Mouse (Mus musculus): ENCODE measurements around the gene Specc1l. TPM values are rescaled to one million over a fixed set of nuclear protein-coding genes. Genes with fewer than 3 reads are reported as not detected.
"Not testable (repeated sequence)": the region's sequence is repeated elsewhere in the genome, so short reads cannot be mapped to it uniquely, and the experiment has no call there.

Gene Specc1l
- total RNA-seq, 2 experiments from 2014 or later = 44.1 to 44.8 TPM

DNA sequence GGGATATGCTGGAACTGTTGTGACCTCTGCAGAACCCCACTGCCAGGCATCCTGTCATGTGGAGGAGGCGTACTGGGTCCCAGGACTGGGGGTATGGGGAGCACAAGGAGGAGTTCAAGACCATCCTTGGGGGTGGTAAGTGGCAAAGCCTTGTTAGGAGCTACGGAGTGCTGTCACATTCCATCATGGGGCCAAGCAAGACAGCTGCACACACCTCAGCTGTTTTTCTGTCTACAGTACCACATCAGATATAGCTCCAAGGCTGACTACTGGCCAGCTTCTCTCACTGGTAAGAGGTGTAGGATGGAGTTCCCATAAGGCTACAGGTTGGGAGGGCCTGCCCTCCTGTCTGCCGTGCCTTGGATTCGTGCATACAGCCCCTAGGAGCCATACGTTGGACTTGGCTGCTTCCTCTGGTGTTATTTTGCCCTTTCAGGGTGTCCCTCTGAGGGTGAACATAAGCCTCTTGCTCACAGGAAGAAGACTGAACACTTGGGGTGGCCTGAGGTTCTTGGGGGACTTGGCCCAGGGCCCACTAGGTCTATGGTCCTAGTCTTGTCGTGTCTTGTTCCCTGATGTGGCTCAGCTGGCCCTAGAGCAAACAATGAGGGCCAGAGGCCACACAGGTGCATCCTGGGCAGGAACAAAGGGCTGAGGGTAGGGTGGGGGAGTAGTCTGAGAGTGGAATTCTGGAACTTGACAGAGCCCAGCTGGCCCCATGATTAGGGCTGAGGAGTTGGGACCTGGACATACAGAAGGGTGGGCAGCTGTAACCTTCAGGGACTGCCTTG is 102.5 kb downstream of the Specc1l start:
- no peak for DNase-seq (ENCODE audit: low spot score in 2 of 2)

DNA sequence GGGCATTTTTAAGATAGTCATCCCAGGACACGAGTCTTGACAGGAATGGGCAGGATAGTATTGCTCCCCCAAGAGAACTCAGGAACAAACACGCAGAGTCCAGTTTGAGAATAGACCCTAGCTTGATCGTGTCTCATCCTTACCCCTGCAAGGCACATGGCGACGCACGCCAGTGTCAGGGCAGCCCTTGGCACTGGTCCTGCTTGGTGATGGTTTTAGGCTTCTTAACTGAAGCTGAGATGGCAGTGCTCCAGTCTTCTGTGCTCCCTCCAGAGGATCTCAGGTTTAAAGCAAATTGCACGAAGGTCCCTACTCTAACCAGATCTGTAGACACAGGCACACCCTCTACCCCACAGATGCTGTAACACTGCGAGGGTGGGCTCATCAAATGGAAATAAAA is 103.9 kb downstream of the Specc1l start:
- no peak for DNase-seq (ENCODE audit: low spot score in 2 of 2)

DNA sequence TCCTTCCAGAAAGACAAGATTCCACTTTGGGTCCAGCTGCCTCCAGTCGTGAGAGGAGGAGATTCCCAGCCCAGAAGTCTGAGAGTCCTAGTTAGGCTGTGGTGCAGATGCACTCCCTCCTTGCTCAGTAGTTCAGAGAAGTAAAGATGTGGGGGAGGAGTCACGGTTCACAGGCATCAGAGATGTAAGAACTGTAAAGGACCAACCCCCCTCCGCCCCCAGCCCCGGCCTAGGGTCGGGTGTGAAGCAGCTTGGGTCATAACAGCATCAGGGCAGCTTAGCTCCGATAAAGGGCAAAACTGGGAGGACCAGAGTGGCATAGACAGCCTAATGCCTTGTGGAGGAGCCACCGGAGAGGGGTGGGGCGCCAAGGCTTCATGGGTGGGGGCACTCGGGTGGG is 104.6 kb downstream of the Specc1l start:
- DNase-seq (ENCODE audit: low spot score in 2 of 2) = no peak

DNA sequence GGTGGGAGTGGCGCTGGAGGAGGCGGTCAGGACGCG is 104.8 kb downstream of the Specc1l start, which contains the start of gene Adora2a:
Gene Adora2a, plus strand, starts transcription at position 6 of the 36 bp plus-strand sequence.
- DNase-seq (ENCODE audit: low spot score in 2 of 2) = no peak

DNA sequence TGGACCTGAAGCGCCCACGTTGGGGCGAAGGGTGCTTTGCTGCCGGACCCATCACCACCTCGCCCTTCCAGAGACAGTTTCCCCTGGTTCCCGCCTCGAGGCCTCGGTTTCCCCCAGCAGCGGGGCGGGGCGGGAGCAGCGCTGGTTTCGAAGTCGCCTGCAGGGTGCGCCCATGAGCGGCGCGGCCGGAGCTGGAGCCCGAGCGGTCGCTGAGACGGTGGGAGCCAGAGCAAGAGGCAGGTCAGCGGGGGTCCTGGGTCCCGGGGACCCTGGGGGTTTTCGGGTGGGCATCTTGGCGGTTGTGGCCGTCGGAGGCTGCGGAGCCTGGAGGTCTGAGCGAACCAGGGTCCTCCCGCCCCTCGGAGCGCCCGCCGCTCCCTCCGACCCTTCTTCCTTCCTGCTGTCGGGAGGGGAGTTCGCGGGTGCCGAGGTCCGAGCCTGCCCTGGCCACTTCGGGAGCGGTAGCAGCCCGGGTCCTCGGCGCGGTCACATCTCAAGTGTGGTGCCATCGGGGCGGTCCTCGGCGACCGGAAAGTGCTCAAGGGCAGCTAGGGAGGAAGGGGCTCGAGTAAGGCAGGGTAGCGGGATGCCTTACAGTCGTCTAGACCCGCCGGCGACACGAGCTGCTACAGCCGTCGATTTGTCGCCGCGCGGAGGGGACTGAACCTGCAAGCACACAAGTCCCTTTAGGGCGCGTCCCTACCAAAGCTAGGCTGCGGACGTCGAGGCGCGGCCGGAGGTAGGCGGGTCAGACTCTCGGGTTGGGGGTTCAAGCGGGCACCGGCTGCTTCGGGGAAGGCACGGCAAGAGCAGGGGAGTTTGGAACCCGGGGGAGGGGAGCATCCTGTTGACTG is 105.3 kb downstream of the Specc1l start:
- peak in 1 of 2 experiments; percentile 25 for DNase-seq (ENCODE audit: low spot score in 2 of 2)

DNA sequence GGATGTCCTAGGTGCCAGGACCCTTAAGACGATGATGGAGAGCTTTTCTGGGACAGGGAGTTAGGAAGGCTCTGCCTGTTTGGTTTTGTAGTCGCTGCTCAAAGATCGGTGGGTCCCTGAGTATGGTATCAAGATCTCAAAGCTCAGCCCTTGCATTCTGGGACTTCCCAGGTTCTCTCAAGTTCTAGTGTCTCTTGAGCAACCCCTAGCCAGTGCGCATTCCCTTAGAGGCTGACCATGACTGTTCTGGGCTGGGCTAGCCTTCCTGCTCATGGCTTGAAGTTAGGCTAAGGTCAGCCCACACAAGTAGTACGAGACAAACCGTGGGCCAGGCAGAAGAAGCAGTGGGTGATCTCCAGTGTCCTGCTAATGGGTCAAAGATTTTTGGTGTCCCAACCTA is 106.3 kb downstream of the Specc1l start:
- DNase-seq (ENCODE audit: low spot score in 2 of 2) = no peak

DNA sequence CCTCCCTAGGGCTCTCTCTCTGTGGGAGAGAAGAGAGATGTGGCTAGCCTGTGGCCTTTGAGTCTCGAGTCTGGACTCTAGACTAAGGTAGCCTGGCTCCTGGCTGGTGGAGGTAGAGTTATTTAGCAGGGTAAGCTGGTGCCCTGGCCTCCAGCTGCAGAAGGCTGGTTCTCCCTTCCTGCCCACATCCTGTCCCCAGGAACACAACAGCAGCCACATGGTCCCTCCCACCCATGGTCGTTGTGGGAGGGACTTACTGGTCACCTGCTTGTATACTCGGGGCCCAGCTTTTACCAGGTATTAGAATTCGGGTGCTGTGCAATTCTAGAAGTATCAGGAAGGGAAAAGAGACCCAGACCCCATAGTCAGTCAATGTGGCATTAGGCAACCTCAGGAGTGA is 108.4 kb downstream of the Specc1l start:
- DNase-seq (ENCODE audit: low spot score in 2 of 2) = no peak

DNA sequence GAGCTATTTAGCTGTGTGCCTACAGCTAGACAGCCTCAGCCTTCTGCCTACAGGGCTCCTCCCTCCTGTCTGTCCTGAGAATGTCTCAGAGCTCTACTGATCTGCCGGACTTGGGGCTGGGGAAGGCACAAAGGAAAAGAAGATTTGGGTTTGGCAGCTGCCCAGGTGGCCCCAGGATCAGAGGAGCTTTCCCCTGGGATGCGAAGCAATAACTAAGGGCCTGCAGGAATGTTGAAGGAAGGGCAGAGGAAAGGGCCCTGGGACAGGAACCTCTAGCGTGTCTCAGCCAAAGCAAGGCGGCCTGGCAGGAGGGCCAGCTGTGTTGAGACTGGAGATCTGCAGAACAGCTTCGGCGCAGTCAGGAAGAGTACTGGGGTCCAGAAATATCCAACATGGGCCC is 111.1 kb downstream of the Specc1l start:
- DNase-seq (ENCODE audit: low spot score in 2 of 2) = no peak

DNA sequence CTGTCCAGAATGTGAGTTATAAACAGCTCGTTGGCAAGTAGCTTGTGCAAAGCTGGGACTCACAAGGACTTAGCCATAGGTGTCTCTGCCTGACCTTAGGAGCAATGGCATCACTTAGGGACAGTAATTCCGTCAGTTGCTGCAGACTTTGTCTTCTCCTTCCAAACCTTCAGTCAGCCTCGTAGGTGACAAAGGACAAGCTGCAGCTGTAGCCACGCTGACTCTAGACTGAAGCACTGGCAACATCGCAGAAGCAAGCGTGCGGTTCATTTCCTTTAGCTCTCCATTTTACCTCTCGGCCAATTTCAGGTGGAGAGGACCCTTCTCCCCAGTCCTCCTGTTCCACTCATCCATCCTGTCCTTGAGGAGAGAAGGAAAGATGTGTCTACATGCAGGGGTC is 112.1 kb downstream of the Specc1l start:
- DNase-seq (ENCODE audit: low spot score in 2 of 2) = no peak

DNA sequence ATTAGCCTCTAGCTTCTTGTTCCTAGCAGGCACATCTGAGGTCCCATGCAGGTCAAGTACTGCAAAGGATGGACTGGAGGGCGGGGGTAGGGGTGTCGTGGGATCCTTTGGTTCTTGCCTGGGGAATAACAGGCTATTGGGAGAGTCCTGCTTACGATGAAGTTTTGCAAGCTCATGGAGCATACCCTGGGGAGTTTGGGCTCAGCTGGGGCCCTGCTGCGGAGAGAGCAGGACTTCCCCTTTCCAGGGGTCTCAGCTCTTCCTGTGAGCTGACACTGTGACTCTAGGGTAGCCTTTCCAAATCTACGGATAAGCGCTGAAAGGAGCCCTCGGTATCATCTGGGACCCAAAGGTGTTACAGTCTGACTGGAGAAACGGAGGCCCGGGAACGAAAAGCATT is 112.5 kb downstream of the Specc1l start:
- no peak for DNase-seq (ENCODE audit: low spot score in 2 of 2)

DNA sequence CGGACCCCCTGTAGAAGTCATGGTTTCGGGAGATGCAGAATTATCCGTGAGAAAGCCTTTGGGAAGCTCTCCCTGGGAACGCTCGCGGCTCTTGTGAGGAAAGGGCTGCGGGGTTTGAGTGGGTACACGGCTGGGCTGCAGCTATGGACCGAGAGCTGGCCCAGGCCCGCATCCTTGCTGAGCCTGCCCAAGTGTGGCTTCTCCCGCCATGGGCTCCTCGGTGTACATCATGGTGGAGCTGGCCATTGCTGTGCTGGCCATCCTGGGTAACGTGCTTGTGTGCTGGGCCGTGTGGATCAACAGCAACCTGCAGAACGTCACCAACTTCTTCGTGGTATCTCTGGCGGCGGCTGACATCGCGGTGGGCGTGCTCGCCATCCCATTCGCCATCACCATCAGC is 113.9 kb downstream of the Specc1l start:
- no peak for DNase-seq (ENCODE audit: low spot score in 2 of 2)

DNA sequence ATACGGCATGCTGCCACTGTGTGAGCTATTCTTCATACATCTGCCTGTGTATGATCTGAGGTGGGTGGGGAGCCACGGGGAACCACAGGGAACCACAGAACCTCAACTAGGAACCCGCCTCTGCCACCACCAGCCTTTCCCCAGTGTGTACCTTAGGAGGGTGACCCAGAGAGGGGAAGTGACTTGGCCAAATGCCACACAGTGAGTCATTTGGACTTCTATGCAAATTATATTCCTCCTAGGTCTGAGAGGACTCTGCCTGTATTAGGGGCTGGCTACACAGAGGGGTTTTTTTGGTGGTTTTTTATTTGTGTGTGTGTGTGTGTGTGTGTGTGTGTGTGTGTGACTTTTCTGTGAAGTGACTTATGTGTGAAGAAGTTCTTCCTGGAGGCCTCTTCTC is 114.7 kb downstream of the Specc1l start:
- DNase-seq (ENCODE audit: low spot score in 2 of 2) = no peak

DNA sequence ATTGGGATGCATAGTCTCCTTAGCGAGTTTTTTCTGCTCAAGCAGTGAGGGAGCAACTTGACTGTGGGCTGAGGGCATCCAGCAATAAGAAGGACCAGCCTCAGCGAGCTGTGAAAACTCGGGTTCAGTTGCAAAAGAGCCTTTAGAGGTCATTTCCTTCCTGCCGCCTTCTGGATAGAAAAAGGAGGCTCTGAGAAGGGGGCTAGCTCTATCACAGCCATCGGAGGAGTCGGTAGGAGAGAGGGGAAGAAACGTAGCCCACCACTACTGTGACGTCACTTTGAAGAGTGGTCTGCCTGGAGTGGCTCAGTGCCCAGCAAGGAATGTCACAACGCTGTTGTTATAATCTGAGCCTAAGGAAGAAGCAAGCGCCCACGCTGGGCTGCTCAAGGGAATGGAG is 115.2 kb downstream of the Specc1l start:
- no peak for DNase-seq (ENCODE audit: low spot score in 2 of 2)

DNA sequence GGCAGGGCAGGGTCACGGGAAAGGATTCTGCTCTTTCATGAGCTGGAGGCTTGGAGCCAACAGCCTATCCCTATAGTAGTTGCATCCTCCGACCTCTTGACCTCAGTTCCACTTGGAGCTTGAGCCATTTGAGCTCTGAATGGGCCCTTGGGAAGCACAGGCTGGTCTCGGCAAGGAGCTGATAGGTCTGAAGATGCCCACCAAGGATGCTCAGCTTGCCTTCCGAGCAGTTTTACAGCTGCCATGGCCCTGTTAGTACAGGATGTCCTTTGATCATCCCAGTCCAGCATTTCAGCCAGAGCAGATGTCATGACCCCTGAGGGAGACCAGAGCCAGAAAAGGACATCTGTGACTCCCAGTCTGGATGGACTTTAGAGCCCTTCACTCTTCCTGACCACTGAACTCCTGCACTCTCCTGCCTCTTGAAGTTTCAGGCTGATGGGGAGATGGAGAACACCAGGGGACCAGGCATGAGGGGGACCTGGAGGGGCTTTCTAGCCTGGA is 116.4 kb downstream of the Specc1l start:
- DNase-seq (ENCODE audit: low spot score in 2 of 2) = no peak

DNA sequence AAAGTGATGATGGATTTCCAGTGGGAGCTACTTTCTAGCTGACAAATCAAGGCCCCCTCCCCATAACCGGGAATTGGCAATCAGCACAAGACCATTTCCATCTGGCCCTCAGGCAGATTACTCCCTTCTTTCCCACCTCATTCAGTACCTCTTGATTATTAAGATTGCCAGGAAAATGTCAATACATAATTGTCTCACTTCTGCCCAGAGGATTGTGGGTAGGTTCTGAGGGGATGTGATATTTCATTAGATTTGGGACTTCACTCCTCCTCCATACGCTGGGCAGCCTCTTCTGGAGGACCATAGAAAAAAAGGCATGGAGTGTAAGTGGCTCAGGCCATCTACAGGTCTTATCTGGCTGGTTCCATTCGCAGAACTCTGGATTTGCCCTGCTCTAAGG is 120.4 kb downstream of the Specc1l start:
- DNase-seq (ENCODE audit: low spot score in 2 of 2) = no peak

DNA sequence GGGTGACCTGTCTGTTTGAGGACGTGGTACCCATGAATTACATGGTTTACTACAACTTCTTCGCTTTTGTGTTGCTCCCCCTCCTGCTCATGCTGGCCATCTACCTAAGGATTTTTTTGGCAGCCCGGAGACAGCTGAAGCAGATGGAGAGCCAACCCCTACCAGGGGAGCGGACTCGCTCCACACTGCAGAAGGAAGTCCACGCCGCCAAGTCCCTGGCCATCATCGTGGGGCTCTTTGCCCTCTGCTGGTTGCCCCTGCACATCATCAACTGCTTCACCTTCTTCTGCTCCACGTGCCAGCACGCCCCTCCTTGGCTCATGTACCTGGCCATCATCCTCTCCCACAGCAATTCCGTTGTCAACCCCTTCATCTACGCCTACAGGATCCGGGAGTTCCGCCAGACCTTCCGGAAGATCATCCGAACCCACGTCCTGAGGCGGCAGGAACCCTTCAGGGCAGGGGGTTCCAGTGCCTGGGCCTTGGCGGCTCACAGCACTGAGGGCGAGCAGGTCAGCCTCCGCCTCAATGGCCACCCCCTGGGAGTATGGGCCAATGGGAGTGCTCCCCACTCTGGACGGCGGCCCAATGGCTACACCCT is 121.4 kb downstream of the Specc1l start:
- no peak for DNase-seq (ENCODE audit: low spot score in 2 of 2)

DNA sequence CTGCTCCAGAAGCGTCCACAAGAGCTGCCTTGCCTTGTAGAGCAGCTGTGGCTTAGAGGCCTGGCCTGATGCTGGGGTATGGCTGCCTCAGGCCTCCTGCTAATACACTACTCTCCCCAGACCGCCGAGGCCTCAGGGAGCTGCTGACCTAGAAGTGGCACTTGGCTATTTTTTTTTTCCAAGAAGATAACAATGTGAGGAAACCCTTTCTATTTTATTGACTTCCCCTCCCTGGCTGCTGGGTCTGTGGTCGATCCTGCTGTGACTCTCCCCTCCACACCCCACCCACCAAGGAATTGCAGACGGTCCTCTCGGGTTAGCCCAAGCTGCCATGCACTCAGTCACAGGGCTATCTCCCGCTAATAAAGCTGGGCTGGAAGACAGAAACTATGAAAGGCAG is 122.3 kb downstream of the Specc1l start:
- no peak for DNase-seq (ENCODE audit: low spot score in 2 of 2)

DNA sequence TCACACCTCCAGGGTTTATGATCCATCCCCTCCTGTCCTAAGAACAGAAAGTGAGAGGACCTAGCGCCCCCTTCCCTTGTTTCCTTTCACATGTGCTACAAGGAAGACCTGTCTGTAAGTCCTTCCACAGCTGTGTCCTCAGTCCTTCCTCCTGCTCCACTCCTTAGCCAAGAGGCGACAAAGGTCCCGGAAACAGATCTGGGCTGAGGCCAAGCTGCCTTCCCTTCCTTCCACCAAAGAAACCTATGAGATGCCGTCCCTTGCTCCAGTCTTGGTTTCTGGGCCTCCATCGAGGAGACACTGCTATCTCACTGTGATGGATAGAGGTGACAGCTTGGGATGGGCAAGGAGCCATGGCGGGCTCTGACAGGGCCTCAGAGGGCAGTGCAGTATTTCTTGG is 123.2 kb downstream of the Specc1l start:
- no peak for DNase-seq (ENCODE audit: low spot score in 2 of 2)

DNA sequence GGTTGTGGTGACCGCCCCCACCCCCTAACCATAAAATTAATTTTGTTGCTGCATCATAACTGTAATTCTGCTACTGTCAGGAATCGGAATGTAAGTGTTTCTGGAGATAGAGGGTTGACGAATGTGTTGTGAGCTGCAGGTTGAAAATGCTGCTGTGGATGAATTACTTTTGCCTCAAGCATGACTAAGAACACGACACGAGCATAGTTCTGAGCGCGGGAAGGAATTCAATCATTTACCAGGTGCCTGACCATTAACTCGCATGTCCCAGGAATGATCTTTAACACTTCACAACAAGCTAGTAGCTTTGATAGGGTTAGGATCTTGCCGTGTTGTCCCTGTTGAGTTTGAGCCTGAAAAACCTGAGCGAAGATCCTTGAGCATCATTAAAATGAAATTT is 125.4 kb downstream of the Specc1l start:
- no peak for DNase-seq (ENCODE audit: low spot score in 2 of 2)

DNA sequence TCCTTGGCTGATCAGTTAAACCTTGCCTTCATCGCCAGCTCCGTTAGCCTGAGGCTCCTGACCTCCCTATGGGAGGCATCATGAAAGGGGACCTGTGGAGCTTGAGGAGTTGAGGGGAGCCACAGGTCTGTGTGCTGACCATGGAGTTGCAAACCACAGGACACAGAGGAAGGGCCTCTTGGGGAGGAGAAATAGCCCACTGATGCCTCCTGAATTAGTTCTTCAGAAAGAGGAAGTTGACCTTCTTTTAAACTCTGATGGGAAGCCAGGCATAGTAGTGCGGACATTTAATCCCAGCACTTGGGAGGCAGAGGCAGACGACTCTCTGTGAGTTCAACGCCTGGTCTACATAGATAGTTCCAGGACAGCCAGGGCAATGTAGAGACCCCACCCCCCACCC is 127.0 kb downstream of the Specc1l start:
- DNase-seq (ENCODE audit: low spot score in 2 of 2) = no peak

DNA sequence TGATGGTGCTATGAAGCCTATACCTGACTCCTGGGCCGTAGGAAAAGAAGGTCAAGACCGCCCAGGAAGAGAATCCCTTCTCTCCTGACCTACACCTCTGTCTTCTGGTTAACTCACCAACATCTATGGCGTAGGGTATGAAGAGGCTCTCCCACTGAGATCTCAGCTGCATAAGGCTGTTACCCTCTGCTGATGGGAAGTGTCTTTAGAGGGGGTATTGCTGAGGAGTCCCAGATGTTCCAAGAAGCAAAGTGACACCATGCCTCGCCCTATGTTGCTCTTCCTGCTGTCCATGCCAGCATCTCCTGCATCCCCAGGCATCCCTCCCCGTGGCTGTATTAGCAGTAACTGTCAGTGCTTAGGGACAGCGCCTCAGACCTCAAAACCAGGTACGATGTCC is 127.5 kb downstream of the Specc1l start:
- no peak for DNase-seq (ENCODE audit: low spot score in 2 of 2)

DNA sequence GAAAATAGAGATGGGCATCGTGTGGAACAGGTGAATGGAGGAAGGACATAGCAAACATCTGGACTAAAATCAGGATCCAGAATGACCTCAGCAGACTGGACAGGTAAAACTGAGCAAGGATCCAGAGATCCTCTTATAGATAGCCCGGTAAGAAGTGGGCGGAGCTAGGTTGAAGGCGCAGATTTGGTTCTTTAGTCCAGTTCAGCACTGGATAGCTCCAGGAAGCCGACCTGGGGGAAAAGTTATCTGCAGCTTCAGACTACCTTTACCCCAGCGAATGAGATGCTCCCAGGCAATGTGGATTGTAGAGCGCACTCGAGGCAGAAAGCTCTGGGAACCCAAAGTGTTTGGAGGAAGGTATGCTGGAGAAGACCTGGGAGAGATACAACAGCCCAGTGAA is 130.1 kb downstream of the Specc1l start:
- DNase-seq (ENCODE audit: low spot score in 2 of 2) = no peak

DNA sequence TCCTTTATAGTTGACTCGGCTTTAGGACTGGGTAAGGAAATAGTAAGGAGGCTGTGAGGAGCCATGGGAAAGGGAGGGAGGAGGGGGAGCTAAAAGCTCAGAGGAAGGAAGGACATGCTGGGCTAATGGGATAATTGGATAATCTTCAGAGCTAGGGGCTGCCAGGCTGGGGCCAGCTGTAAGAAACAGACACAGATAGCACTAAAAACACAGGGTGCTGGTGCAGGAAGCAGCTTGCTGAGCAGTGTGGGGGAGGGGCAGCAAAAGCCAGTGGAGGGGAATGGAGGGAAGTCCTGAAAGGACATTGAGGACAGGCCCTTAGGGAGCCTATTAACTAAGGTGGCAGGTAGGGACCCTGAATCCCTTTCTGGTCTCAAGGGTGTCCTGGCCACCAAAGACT is 132.7 kb downstream of the Specc1l start:
- DNase-seq (ENCODE audit: low spot score in 2 of 2) = not testable (repeated sequence)
